Mouse (Mus musculus) cortical plate, adult 2 months (tissue): ENCODE measurements at regions not wholly inside any gene's neighbourhood (a gene's known extent, or its start where the extent isn't known, plus 50 kb on each side); places are given as distances from the start of the nearest gene placed in this dataset.
A peak's percentile ranks its signal among the peaks of the same experiment; 100 is the strongest.

Experiments
- CTCF ChIP-seq: fragments of 200-500 bp; IDR thresholded peaks from 2 replicates; pipeline ENCODE4 v1.5.1; 2011; ENCODE audit warnings: mild to moderate bottlenecking, control low read depth, low read length; ENCODE audit not compliant: insufficient read depth; ENCODE audit errors: extremely low read depth
- POLR2A ChIP-seq: fragments of 200-500 bp; IDR thresholded peaks from 2 replicates; pipeline ENCODE4 v1.6.1; 2011; ENCODE audit warnings: mild to moderate bottlenecking, low read length, control low read depth; ENCODE audit not compliant: insufficient read depth; ENCODE audit errors: extremely low read depth

- TF ChIP-seq CTCF (peak; percentile 48), POLR2A (no peak)
Measured at GRCm38 (mm10) chr16:93137249-93137648, 311.3 kb upstream of the Runx1 start.
